Mouse (Mus musculus) leukemia stem cell, adult 10-12 weeks (primary cell): Measurements from ENCODE around the gene Rhoa. TPM values are rescaled to one million over a fixed set of nuclear protein-coding genes. Genes with fewer than 3 reads are reported as not detected.

Experiments used
- polyA plus RNA-seq: library from polyadenylated mRNA; stranded (reverse); fragments of >175 nt; gene quantifications from 2 replicates; pipeline ENCODE4 v1.2.3, GENCODE M21; 2012; ENCODE audit warnings: low replicate concordance

The Rhoa gene
- polyA plus RNA-seq: 53.2 and 101 TPM in 2 replicates

GRCm38 (mm10) chr9:108305629-108306520, at the start of gene Rhoa, which contains the start of gene Tcta:
Gene Rhoa (plus strand): TSS chr9:108306129.
Gene Tcta (minus strand): TSS chr9:108306160.

GRCm38 (mm10) chr9:108263690-108264190, 42.2 kb upstream of the Rhoa start, which contains the start of gene Dag1:
Gene Dag1 (minus strand): TSS chr9:108263958.

GRCm38 (mm10) chr9:108290016-108290750, 15.7 kb upstream of the Rhoa start, which contains the start of gene Nicn1:
Gene Nicn1 (plus strand): TSS chr9:108290429.

GRCm38 (mm10) chr9:108296453-108297355, 9.2 kb upstream of the Rhoa start, which contains the start of gene Amt:
Gene Amt (plus strand): TSS chr9:108296853.

GRCm38 (mm10) chr9:108338886-108339781, 33.2 kb downstream of the Rhoa start, which contains the start of gene Gpx1:
Gene Gpx1 (plus strand): TSS chr9:108338903.

GRCm38 (mm10) chr9:108347540-108348289, 41.8 kb downstream of the Rhoa start, which contains the start of gene Usp4:
Gene Usp4 (plus strand): TSS chr9:108347853.

Other genes starting within 250 kb of the Rhoa start
- gene Mst1, start 225.7 kb upstream of the Rhoa start, polyA plus RNA-seq: 8.1 and 8.2 TPM in 2 replicates
- 173 and 722 TPM in 2 replicates for gene Rnf123, start 222.8 kb upstream of the Rhoa start, polyA plus RNA-seq
- gene Apeh, start 211.5 kb upstream of the Rhoa start, polyA plus RNA-seq: 69.6 and 170 TPM in 2 replicates
- gene Bsn, start 115.7 kb upstream of the Rhoa start, polyA plus RNA-seq: 1.0 and 3.3 TPM in 2 replicates
- gene Dag1, start 42.2 kb upstream of the Rhoa start, polyA plus RNA-seq: 10.5 and 13.6 TPM in 2 replicates
- 0.14 TPM in 2 replicates for gene Nicn1, start 15.7 kb upstream of the Rhoa start, polyA plus RNA-seq
- not detected in 2 replicates for gene Amt, start 9.3 kb upstream of the Rhoa start, polyA plus RNA-seq
- gene Tcta, start within 50 bp of the Rhoa start, polyA plus RNA-seq: 1.6 and 3.6 TPM in 2 replicates
- 197 and 287 TPM in 2 replicates for gene Gpx1, start 32.8 kb downstream of the Rhoa start, polyA plus RNA-seq
- gene Usp4, start 41.7 kb downstream of the Rhoa start, polyA plus RNA-seq: 10.2 and 101 TPM in 2 replicates
- gene 1700102P08Rik, start 86.7 kb downstream of the Rhoa start, polyA plus RNA-seq: 4.5 and 5.6 TPM in 2 replicates
- gene Ccdc36, start 122.4 kb downstream of the Rhoa start, polyA plus RNA-seq: 0.08 TPM in 1 of 2 replicates, not detected in the other
- not detected in 2 replicates for gene BC048562, start 130.4 kb downstream of the Rhoa start, polyA plus RNA-seq
- gene Ccdc71, start 154.4 kb downstream of the Rhoa start, polyA plus RNA-seq: 9.8 and 21.0 TPM in 2 replicates
- gene Klhdc8b, start 155.5 kb downstream of the Rhoa start, polyA plus RNA-seq: 52.5 and 54.2 TPM in 2 replicates
- 1.3 and 3.0 TPM in 2 replicates for gene Lamb2, start 173.6 kb downstream of the Rhoa start, polyA plus RNA-seq
- gene Usp19, start 184.5 kb downstream of the Rhoa start, polyA plus RNA-seq: 106 and 149 TPM in 2 replicates
- 32.3 and 117 TPM in 2 replicates for gene Qars, start 201.6 kb downstream of the Rhoa start, polyA plus RNA-seq
- gene Qrich1, start 210.7 kb downstream of the Rhoa start, polyA plus RNA-seq: 36.4 and 112 TPM in 2 replicates